ENCODE assay signal across 25 mouse cellular contexts in genomic region chr12:29998895-29999294, GRCm38 (mm10).
"Had no signal": no experiment of that assay in that cellular context is flagged by ENCODE, and none has a peak within 500 bp of the region (broad histone marks: within the 10 kb centered on the region; RNA-seq: fewer than 3 reads in every experiment).

No protein-coding gene starts in this region.

- H3K27me3 ChIP-seq: heart, embryonic 13.5 days; heart, embryonic 15.5 days; intestine, embryonic 15.5 days; kidney, embryonic 15.5 days; liver, embryonic 13.5 days; liver, embryonic 15.5 days had no signal

- H3K9ac ChIP-seq: heart, embryonic 13.5 days; heart, embryonic 15.5 days; hindbrain, embryonic 14.5 days; intestine, embryonic 15.5 days; kidney, embryonic 15.5 days; liver, embryonic 13.5 days; liver, embryonic 15.5 days had no signal

- H3K4me3 ChIP-seq: gastrocnemius, adult 2 months; heart, adult 2 months; heart, embryonic 13.5 days; heart, embryonic 15.5 days; intestine, embryonic 15.5 days; kidney, embryonic 15.5 days; left cerebral cortex, adult 2 months; liver, embryonic 13.5 days; liver, embryonic 15.5 days had no signal

- ATAC-seq: hindbrain, embryonic 16.5 days; inflammation-experienced regulatory T-cells, adult 6 months; intestine, embryonic 15.5 days; intestine, postnatal 0 days had no signal

- H3K4me2 ChIP-seq: heart, embryonic 11.5 days; heart, embryonic 13.5 days; heart, embryonic 15.5 days; hindbrain, embryonic 14.5 days; intestine, embryonic 15.5 days; kidney, embryonic 15.5 days; liver, embryonic 11.5 days; liver, embryonic 13.5 days; liver, embryonic 15.5 days had no signal

- DNase-seq: gastrocnemius, adult 2 months; gastrocnemius, postnatal 10 days; gastrocnemius, postnatal 25 days; heart, adult 2 months; heart, postnatal 14 days; heart, postnatal 36 days; kidney, adult 2 months; kidney, adult 9 months; kidney, postnatal 14 days; kidney, postnatal 36 days; liver; liver, embryonic 13.5 days had no signal

- H3K27ac ChIP-seq: gastrocnemius, adult 2 months; heart, adult 2 months; heart, embryonic 13.5 days; heart, embryonic 15.5 days; hindbrain, embryonic 14.5 days; intestine, embryonic 15.5 days; kidney, embryonic 15.5 days; kidney, postnatal 0 days; left cerebral cortex, adult 2 months; liver, embryonic 13.5 days; liver, embryonic 15.5 days had no signal

- H3K36me3 ChIP-seq: liver, embryonic 15.5 days had no signal

- H3K9me3 ChIP-seq: heart, embryonic 13.5 days; heart, embryonic 15.5 days; intestine, embryonic 15.5 days; kidney, embryonic 15.5 days; liver, embryonic 13.5 days; liver, embryonic 15.5 days had no signal

- H3K4me1 ChIP-seq: heart, embryonic 13.5 days; heart, embryonic 15.5 days; intestine, embryonic 15.5 days; kidney, embryonic 15.5 days; liver, embryonic 13.5 days; liver, embryonic 15.5 days had no signal
